Mouse (Mus musculus): ENCODE results near the gene Gm38393. TPM values are rescaled to one million over a fixed set of nuclear protein-coding genes. Genes with fewer than 3 reads are reported as not detected.

The Gm38393 gene
- polyA plus RNA-seq, 2 experiments = 0.30 to 2.5 TPM

DNA sequence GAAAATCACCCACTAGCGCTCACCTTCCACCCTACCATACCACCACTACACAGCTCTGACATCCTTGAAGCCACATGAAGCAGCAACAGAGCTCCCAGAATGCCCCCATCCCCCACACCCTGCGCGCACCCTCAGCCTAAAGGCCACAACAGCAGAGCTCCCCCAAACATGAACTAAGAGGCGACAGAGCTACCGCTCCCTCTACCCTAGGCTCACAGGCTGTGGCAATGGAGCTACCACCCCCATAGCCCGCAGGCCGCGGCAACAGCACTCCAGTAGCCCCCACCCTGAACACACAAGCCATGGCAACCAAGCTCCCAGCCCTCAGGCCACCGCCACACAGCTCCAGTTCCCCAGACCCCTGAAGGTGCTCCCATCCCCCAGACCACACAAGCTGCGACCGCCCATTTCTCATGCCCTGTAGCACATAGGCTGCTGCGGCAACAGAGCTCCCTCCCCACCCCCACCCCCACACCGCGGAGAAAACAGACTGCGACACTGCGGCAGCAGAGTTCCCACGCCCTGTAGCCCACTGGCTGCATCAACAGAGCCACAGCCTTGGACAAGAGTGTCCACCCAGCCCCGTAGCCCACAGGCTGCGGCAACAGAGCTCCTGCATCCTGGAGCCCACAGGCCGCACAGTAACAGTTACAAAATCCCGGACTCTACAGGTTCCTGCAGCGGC lies 801 bp downstream of the Gm38393 start:
- DNase-seq (ENCODE audit: low spot score) (peak; percentile 6), ATAC-seq (ENCODE audit: low FRiP score, low read depth) (peak; percentile 82)
- peak overlapping the region; percentile 50 for H3K4me3 ChIP-seq (replicated peaks; ENCODE audit: low read length)
- no peaks in the 10 kb centered on the region for H3K27me3 ChIP-seq (ENCODE audit: control insufficient read depth, insufficient read depth, low read length)
- peak overlapping the region; percentile 57 for H3K4me2 ChIP-seq (replicated peaks; ENCODE audit: low read depth, low read length, severe bottlenecking)
- peak overlapping the region; percentile 55 for H3K9ac ChIP-seq (ENCODE audit: low read depth, low read length, severe bottlenecking)
- peaks cover 16% of the 10 kb centered on the region for H3K9me3 ChIP-seq (ENCODE audit: control insufficient read depth, low read length)
- no peak for TF ChIP-seq POLR2A (IDR thresholded peaks at IDR 0.05; ENCODE audit: borderline replicate concordance, extremely low read depth, insufficient read depth, insufficient read length)
- H3K27ac ChIP-seq (replicated peaks; ENCODE audit: low read depth, low read length) = peak overlapping the region; percentile 52; the same call in 1 of the 2 replicates
- H3K4me1 ChIP-seq (ENCODE audit: control insufficient read depth, insufficient read depth, low read length) = no peaks in the 10 kb centered on the region
- 41% methylated on average over 22 of the region's 22 CpGs for WGBS
- H3K36me3 ChIP-seq (ENCODE audit: control insufficient read depth, insufficient read depth, low read length) = no peaks in the 10 kb centered on the region

DNA sequence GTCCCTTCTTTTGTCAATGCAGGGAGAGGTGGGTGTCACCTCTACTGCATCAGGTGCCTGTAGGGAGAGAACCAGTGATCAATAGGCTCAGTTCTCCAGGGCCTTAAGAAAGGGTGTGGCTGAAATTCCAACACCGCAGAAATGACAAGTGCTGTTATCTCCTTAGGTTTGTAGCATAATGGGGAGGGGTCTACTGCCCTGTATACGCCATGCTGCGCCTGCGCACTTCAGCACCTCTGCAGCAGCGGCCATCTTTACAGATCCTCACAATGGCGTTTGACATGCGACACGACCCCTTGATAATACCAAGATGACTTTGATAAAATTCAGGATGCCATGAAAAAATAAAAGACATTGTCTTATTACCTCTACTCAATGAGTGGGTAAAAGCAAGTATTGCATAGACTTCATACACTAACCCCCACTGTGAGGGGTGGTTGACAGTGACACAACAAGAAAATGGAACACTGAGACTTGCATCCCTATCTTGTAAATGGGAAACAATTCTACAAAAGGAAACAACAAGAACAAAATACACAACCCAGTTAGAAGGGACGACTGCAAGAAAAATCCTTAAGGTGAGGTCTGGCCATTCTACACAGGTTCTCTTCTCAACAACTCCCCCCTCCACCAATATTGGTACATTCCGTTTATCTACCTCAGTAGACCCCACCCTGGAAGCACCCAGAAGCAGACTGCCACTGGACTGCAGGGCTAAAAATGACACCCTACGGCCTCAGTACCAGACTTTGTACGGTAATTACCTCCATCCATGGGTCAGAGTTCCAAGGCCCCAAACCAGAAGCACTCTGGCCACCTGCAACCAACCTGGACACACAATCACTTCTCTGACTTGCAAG lies 1.6 kb downstream of the Gm38393 start:
- TF ChIP-seq POLR2A (IDR thresholded peaks at IDR 0.05; ENCODE audit: borderline replicate concordance, extremely low read depth, insufficient read depth, insufficient read length) = no peak
- Histone ChIP-seq H3K4me2 (replicated peaks; ENCODE audit: low read depth, low read length, severe bottlenecking) (peak overlapping the region; percentile 57), H3K4me1 (ENCODE audit: control insufficient read depth, insufficient read depth, low read length) (no peaks in the 10 kb centered on the region), H3K36me3 (ENCODE audit: control insufficient read depth, insufficient read depth, low read length) (no peaks in the 10 kb centered on the region), H3K9me3 (ENCODE audit: control insufficient read depth, low read length) (peaks cover 16% of the 10 kb centered on the region), H3K27ac (replicated peaks; ENCODE audit: low read depth, low read length) (no peak overlapping the region), H3K4me3 (replicated peaks; ENCODE audit: low read length) (peak overlapping the region; percentile 50), H3K9ac (ENCODE audit: low read depth, low read length, severe bottlenecking) (peak overlapping the region; percentile 55; the same call in 1 of the 2 replicates), H3K27me3 (ENCODE audit: control insufficient read depth, insufficient read depth, low read length) (no peaks in the 10 kb centered on the region)
- DNase-seq (ENCODE audit: low spot score) (no peak), ATAC-seq (ENCODE audit: low FRiP score, low read depth) (no peak)
- 49% methylated on average over 12 of the region's 12 CpGs for WGBS

DNA sequence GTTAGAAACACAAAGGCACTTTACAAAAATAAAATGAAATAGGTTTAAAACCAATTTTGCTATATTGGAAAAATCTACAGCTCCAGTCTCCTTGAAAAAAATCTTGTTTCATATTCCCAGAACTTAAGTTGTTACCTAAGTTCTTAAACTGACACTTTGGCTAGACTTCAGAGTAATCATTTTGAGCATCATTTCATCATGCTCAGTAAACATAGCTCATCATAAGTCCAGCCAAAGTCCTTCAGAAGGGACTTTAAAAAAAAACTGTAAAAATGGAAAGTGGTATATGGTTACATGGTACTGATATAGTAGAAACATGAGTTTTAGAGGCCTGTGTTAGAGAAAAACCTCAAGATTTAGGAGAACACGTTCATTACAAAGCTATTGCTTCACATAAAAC lies 26.2 kb downstream of the Gm38393 start:
- H3K4me2 ChIP-seq (replicated peaks; ENCODE audit: low read depth, low read length, severe bottlenecking) = no peak overlapping the region
- no peak for DNase-seq (ENCODE audit: low spot score)
- no peak overlapping the region for H3K9ac ChIP-seq (ENCODE audit: low read depth, low read length, severe bottlenecking)
- no peak for ATAC-seq (ENCODE audit: low FRiP score, low read depth)
- H3K27ac ChIP-seq (replicated peaks; ENCODE audit: low read depth, low read length) = no peak overlapping the region
- 55% methylated on average over 1 of the region's 1 CpGs for WGBS
- H3K27me3 ChIP-seq (ENCODE audit: control insufficient read depth, insufficient read depth, low read length) = no peaks in the 10 kb centered on the region
- no peak for TF ChIP-seq POLR2A (IDR thresholded peaks at IDR 0.05; ENCODE audit: borderline replicate concordance, extremely low read depth, insufficient read depth, insufficient read length)
- no peaks in the 10 kb centered on the region for H3K4me1 ChIP-seq (ENCODE audit: control insufficient read depth, insufficient read depth, low read length)
- no peaks in the 10 kb centered on the region for H3K9me3 ChIP-seq (ENCODE audit: control insufficient read depth, low read length)
- H3K4me3 ChIP-seq (replicated peaks; ENCODE audit: low read length) = no peak overlapping the region
- no peaks in the 10 kb centered on the region for H3K36me3 ChIP-seq (ENCODE audit: control insufficient read depth, insufficient read depth, low read length)

Other genes starting within 250 kb of the Gm38393 start
- gene Snurf, start within 50 bp of the Gm38393 start, polyA plus RNA-seq (2012; rRNA removed) = not detected in 2 replicates
- gene Snurf, start within 50 bp of the Gm38393 start, polyA plus RNA-seq (2014; fragmentation: Nextera tagmentation; extraction: Ambion mirVana) = 18.8 and 18.9 TPM in 2 replicates
- 18.7 and 20.4 TPM in 2 replicates for gene Snrpn, start 135.2 kb upstream of the Gm38393 start, polyA plus RNA-seq (2012; rRNA removed)
- gene Snrpn, start 135.2 kb upstream of the Gm38393 start, polyA plus RNA-seq (2014; fragmentation: Nextera tagmentation; extraction: Ambion mirVana) = 27.8 and 29.1 TPM in 2 replicates

Measured in limb, embryonic 14.5 days (tissue).